Mouse (Mus musculus): ENCODE results near the gene Rasal2. TPM values are rescaled to one million over a fixed set of nuclear protein-coding genes. Genes with fewer than 3 reads are reported as not detected.

Gene Rasal2
- total and polyA plus RNA-seq, 3 experiments = 5.1 to 23.2 (median 22.2) TPM

- TF ChIP-seq EP300 (IDR thresholded peaks at IDR 0.05; ENCODE audit: insufficient read depth, low read depth, low read length) = no peak
- TF ChIP-seq CTCF (IDR thresholded peaks at IDR 0.05) = no peak
- no peak for TF ChIP-seq POLR2A (IDR thresholded peaks at IDR 0.05; ENCODE audit: insufficient read depth, low read depth, low read length)
- Histone ChIP-seq H3K4me3 (no peak overlapping the region), H3K9ac (ENCODE audit: low read depth, low read length) (no peak overlapping the region; the same call in 1 of the 2 replicates), H3K79me2 (replicated peaks; ENCODE audit: control insufficient read depth, insufficient read depth, low read length) (no peaks in the 10 kb centered on the region), H3K4me1 (ENCODE audit: control insufficient read depth, insufficient read depth, low read length) (peaks cover 28% of the 10 kb centered on the region), H3K36me3 (ENCODE audit: control insufficient read depth, insufficient read depth, low read length) (peaks cover 12% of the 10 kb centered on the region), H3K27me3 (ENCODE audit: control insufficient read depth, insufficient read depth, low read length) (no peaks in the 10 kb centered on the region), H3K27ac (peak overlapping the region; percentile 93)
- intact Hi-C loops (cut with DNase I) = loop anchor here (5.0 kb wide), 2 partner anchors 89 to 161 kb away; no protein-coding TSS in a partner anchor
- WGBS = 40% methylated on average over 5 of the region's 5 CpGs
- peak; percentile 43 to 54 for DNase-seq
Observed at GRCm38 (mm10) chr1:157448805-157449188, 36.4 kb upstream of the Rasal2 start.

- H3K79me2 ChIP-seq (replicated peaks; ENCODE audit: control insufficient read depth, insufficient read depth, low read length) = no peaks in the 10 kb centered on the region
- TF ChIP-seq POLR2A (IDR thresholded peaks at IDR 0.05; ENCODE audit: insufficient read depth, low read depth, low read length) (peak; percentile 43; the same call in 1 of the 2 replicates), CTCF (IDR thresholded peaks at IDR 0.05) (no peak), EP300 (IDR thresholded peaks at IDR 0.05; ENCODE audit: insufficient read depth, low read depth, low read length) (peak; percentile 57; the same call in 1 of the 2 replicates)
- peaks cover 28% of the 10 kb centered on the region for H3K4me1 ChIP-seq (ENCODE audit: control insufficient read depth, insufficient read depth, low read length)
- WGBS = 32% methylated on average over 7 of the region's 7 CpGs
- H3K36me3 ChIP-seq (ENCODE audit: control insufficient read depth, insufficient read depth, low read length) = peaks cover 12% of the 10 kb centered on the region
- H3K9ac ChIP-seq (ENCODE audit: low read depth, low read length) = no peak overlapping the region; the same call in 1 of the 2 replicates
- intact Hi-C loops (cut with DNase I) = loop anchor here (5.0 kb wide), 2 partner anchors 89 to 161 kb away; no protein-coding TSS in a partner anchor
- H3K27me3 ChIP-seq (ENCODE audit: control insufficient read depth, insufficient read depth, low read length) = no peaks in the 10 kb centered on the region
- no peak overlapping the region for H3K4me3 ChIP-seq
- peak; percentile 27 to 35 for DNase-seq
- H3K27ac ChIP-seq = peak overlapping the region; percentile 93
Observed at GRCm38 (mm10) chr1:157448164-157448804, 35.9 kb upstream of the Rasal2 start.

GRCm38 (mm10) chr1:157447142-157447541 is 34.7 kb upstream of the Rasal2 start:
- Histone ChIP-seq H3K36me3 (ENCODE audit: control insufficient read depth, insufficient read depth, low read length) (peaks cover 19% of the 10 kb centered on the region), H3K9ac (ENCODE audit: low read depth, low read length) (no peak overlapping the region), H3K79me2 (replicated peaks; ENCODE audit: control insufficient read depth, insufficient read depth, low read length) (no peaks in the 10 kb centered on the region), H3K4me1 (ENCODE audit: control insufficient read depth, insufficient read depth, low read length) (peaks cover 29% of the 10 kb centered on the region), H3K4me3 (no peak overlapping the region), H3K27me3 (ENCODE audit: control insufficient read depth, insufficient read depth, low read length) (no peaks in the 10 kb centered on the region), H3K27ac (peak overlapping the region; percentile 93)
- 75% methylated on average over 4 of the region's 4 CpGs for WGBS
- intact Hi-C loops (cut with DNase I) = loop anchor here (5.0 kb wide), 2 partner anchors 90 to 160 kb away; no protein-coding TSS in a partner anchor
- TF ChIP-seq EP300 (IDR thresholded peaks at IDR 0.05; ENCODE audit: insufficient read depth, low read depth, low read length) (no peak), POLR2A (IDR thresholded peaks at IDR 0.05; ENCODE audit: insufficient read depth, low read depth, low read length) (no peak), CTCF (IDR thresholded peaks at IDR 0.05) (no peak)
- no peak for DNase-seq

GRCm38 (mm10) chr1:157446325-157446724 is 33.9 kb upstream of the Rasal2 start:
- no peak for TF ChIP-seq POLR2A (IDR thresholded peaks at IDR 0.05; ENCODE audit: insufficient read depth, low read depth, low read length)
- TF ChIP-seq EP300 (IDR thresholded peaks at IDR 0.05; ENCODE audit: insufficient read depth, low read depth, low read length) = peak; percentile 73; the same call in 1 of the 2 replicates
- TF ChIP-seq CTCF (IDR thresholded peaks at IDR 0.05) = no peak; the same call in 1 of the 2 replicates
- no peaks in the 10 kb centered on the region for H3K79me2 ChIP-seq (replicated peaks; ENCODE audit: control insufficient read depth, insufficient read depth, low read length)
- H3K4me3 ChIP-seq = no peak overlapping the region
- no peaks in the 10 kb centered on the region for H3K27me3 ChIP-seq (ENCODE audit: control insufficient read depth, insufficient read depth, low read length)
- intact Hi-C loops (cut with DNase I) = loop anchor here (1.0 to 5.0 kb wide), 3 partner anchors 91 to 159 kb away; no protein-coding TSS in a partner anchor
- H3K27ac ChIP-seq = peak overlapping the region; percentile 95
- peaks cover 19% of the 10 kb centered on the region for H3K36me3 ChIP-seq (ENCODE audit: control insufficient read depth, insufficient read depth, low read length)
- peak; percentile 83 for DNase-seq
- 38% methylated on average over 7 of the region's 7 CpGs for whole genome bisulfite sequencing
- H3K9ac ChIP-seq (ENCODE audit: low read depth, low read length) = no peak overlapping the region
- peaks cover 29% of the 10 kb centered on the region for H3K4me1 ChIP-seq (ENCODE audit: control insufficient read depth, insufficient read depth, low read length)

- 82% methylated on average over 6 of the region's 6 CpGs for WGBS
- H3K27ac ChIP-seq = peak overlapping the region; percentile 95
- H3K36me3 ChIP-seq (ENCODE audit: control insufficient read depth, insufficient read depth, low read length) = peaks cover 14% of the 10 kb centered on the region
- no peaks in the 10 kb centered on the region for H3K79me2 ChIP-seq (replicated peaks; ENCODE audit: control insufficient read depth, insufficient read depth, low read length)
- no peaks in the 10 kb centered on the region for H3K27me3 ChIP-seq (ENCODE audit: control insufficient read depth, insufficient read depth, low read length)
- peaks cover 27% of the 10 kb centered on the region for H3K4me1 ChIP-seq (ENCODE audit: control insufficient read depth, insufficient read depth, low read length)
- H3K4me3 ChIP-seq = no peak overlapping the region
- intact Hi-C loops (cut with DNase I) = loop anchor here (5.0 kb wide), 2 partner anchors 92 to 158 kb away; no protein-coding TSS in a partner anchor
- TF ChIP-seq POLR2A (IDR thresholded peaks at IDR 0.05; ENCODE audit: insufficient read depth, low read depth, low read length) (no peak), CTCF (IDR thresholded peaks at IDR 0.05) (no peak), EP300 (IDR thresholded peaks at IDR 0.05; ENCODE audit: insufficient read depth, low read depth, low read length) (no peak)
- H3K9ac ChIP-seq (ENCODE audit: low read depth, low read length) = no peak overlapping the region
- DNase-seq = peak in 1 of 2 experiments; percentile 15
Observed at GRCm38 (mm10) chr1:157445398-157445910, 33.1 kb upstream of the Rasal2 start.

Data from heart, adult 2 months (tissue).